Mouse (Mus musculus) small intestine, adult 2 months (tissue): ENCODE measurements at regions not wholly inside any gene's neighbourhood (a gene's known extent, or its start where the extent isn't known, plus 50 kb on each side); places are given as distances from the start of the nearest gene placed in this dataset.

Experiments used
- CTCF ChIP-seq: fragments of 200-500 bp; IDR thresholded peaks from 2 replicates; pipeline ENCODE4 v1.5.1; 2012; ENCODE audit warnings: low read depth, mild to moderate bottlenecking, control low read depth, inconsistent platforms, low read length, moderate library complexity, mixed read lengths; ENCODE audit not compliant: insufficient replicate concordance, insufficient read length; ENCODE audit errors: extremely low read depth
- POLR2A ChIP-seq: fragments of 200-500 bp; IDR thresholded peaks from 2 replicates; pipeline ENCODE4 v1.6.1; 2012; ENCODE audit warnings: low read depth, mild to moderate bottlenecking, control low read depth, inconsistent platforms, low read length, moderate library complexity

DNA sequence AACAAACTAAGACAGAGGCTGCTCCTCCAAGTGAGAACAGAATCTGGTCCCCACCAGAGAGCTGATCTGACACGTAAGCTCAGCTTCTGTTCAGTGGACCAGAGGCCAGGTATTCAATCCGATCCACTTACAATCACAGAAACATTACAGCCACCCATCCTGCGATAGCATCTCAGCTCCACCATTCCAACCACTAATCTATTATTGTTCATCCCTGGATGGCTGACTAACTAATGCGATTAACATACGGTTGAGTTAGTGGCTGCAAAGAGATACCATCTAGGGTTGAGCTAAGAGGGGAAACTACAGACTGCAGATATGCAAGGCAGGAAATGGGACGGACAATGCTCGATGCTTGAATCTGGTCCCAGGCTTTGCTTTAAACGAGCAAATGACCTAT lies 320.5 kb upstream of the Dynlrb2 start:
- TF ChIP-seq POLR2A: no peak
- TF ChIP-seq CTCF: no peak
